Mouse (Mus musculus) granulocyte monocyte progenitor cell, adult 5-6 weeks (primary cell): Measurements from ENCODE around the gene Gnat3. TPM values are rescaled to one million over a fixed set of nuclear protein-coding genes. Genes with fewer than 3 reads are reported as not detected.
A peak's percentile ranks its signal among the peaks of the same experiment; 100 is the strongest.

ENCODE experiments used
- ATAC-seq: replicated peaks from 2 replicates; pipeline ENCODE4 v1.8.0; 2016; ENCODE audit warnings: mild to moderate bottlenecking, moderate TSS enrichment, inconsistent platforms; ENCODE audit not compliant: poor library complexity, severe bottlenecking
- total RNA-seq, 2 experiments: library from RNA; stranded (forward) in 1 of 2; stranded (reverse) in 1 of 2; fragments of 200-712, 200-1000 nt in 1 of 2; fragments of >200 nt in 1 of 2; fragmentation: Nextera tagmentation in 1 of 2; gene quantifications; 2 replicates each; pipeline ENCODE4 v1.2.3; 2014 to 2017

Gnat3 gene
- total RNA-seq, 2 experiments from 2014 or later = not detected

DNA sequence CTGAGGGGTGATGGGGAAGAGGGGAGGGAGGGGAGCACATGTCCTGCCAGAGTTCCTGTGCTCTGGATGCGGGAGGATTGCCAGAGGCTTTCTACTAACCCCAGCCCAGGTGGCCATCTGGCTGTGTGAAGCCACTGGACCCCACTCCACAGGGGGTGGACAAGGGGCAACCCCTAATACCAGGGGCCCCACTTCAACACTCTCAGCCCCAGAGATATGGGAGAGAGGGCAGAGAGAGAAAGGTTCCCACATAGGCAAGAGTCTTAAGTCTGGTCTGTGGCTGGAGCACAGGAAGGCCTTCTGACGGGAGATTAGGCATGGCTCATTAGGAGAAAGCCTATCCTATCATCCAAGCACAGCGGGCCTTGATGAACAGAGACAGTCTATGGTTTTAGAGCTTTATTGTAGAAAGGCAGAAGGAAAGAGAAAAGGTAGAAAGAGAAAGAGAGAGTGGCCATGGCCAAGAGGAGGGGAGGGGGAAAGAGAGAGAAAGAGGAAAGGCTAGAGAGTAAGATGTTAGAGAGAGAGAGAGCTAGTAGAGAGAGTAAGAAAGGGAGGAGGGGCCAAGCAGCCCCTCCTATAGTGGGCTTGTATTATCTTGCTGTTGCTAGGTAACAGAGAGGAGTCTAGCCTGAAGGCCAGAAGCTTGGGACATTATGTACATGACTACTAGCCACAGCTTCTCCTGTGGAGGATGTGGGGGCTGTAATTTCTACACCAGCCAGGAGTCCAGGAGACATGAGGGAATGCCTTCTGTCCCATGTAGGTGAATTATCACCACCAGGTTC is 42.7 kb downstream of the Gnat3 start:
- no peak for ATAC-seq

- ATAC-seq = no peak
These were observed 43.8 kb downstream of the Gnat3 start for GRCm38 (mm10) chr5:18006157-18006556.

DNA sequence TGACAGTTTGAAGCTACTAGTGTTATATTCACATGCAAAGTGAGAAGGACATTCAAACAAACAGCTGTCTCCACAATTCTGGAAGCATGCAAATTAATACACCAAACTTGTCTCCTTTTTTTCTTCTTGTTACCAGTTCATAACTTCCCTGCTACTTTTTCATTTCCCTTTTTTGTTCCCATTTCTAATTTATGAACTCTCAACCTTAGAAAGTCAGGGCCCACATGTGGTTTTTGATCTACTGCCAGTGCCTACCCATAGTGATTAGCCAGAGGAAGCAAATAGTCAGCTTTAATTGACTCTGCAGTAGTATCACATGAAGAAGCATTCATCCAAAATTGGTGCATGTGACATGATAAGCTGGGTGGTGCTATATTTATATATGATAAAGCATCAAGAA is 44.7 kb downstream of the Gnat3 start:
- ATAC-seq = peak; percentile 94

- ATAC-seq = no peak
These were observed 48.0 kb downstream of the Gnat3 start for GRCm38 (mm10) chr5:18010301-18010700.

DNA sequence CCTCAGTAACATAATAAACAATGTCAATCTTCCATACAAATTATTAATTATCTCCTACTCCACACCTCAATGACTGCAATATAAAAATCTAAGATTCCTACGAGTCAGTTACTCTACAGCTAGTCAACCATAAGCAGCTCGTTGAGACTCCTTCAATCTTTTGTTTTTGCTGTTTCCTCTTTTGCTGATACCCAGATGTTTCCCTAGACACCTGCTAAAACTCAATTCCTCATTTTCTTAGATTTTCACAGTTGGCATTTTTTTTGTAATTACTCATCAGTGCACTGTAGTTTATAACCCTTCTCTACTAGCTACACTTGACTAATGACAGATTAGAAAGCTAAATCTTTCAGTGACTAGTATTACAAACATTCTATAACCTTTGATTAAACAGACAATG is 50.8 kb downstream of the Gnat3 start:
- peak; percentile 76 for ATAC-seq

DNA sequence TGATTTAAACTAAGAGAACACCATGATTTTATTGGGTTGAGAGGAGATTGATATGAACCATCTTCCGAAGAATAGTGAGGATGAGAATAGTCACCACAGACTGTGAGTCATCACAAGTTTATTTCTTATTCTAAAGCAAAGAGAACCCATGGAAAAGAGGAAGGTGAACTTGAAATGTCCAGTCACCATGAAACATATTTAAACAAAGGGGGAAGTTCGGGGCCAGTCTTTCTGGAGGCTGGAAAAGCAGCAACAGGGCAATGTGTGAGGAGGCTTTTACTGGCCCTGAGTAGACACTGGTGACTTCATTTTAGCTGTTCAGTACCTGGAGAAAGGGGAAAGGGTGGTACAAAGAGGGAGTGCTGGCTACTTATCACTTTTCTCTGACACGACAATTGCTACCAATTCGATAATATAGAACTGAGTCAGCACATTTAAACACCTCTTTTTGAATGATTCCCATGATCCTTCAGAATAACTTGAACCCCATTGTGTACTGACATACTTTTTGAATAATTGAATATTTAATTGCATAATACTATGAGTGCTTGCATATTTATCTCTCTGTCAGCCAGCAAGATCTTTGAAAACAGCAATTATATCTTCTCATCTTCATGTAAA is 52.0 kb downstream of the Gnat3 start:
- ATAC-seq = peak; percentile 91

DNA sequence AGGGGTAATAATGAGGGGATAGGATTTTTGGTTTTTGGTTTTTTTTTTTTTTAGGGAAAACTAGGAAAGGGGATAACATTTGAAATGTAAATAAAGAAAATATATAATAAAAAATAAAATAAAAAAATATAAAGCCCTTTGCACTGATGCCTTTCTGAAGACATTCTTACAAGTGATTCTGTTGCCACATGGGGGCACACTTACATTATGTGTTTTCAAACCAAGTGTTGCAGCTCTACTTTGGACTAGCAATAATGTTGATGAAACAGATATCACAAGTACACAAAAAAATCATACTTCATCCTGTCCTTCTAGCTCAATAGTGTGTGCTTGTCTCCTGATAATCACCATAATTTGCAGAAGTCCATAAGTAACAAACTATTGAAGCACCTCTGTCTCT is 61.0 kb downstream of the Gnat3 start:
- ATAC-seq = no peak

DNA sequence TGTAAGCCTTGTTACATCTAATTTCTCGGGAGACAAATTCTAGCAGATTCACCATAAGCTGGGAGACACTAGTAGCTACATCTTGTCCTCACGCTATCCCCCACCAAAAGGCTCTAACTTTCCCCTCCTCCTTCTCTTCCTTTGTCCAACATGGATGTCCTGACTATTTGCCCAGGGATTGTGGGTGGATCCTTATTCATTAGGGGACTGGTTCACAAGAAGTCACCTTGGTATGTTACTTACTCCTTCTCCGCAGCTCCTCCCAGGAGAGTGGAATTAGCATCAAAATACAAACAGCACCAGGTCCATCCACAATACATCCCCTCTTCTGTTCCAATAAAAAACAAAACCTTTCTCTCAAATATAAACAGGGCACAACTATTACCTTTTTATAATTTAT is 65.2 kb downstream of the Gnat3 start:
- no peak for ATAC-seq

- ATAC-seq = peak; percentile 30; the same call in 1 of the 2 replicates
These were observed 73.7 kb downstream of the Gnat3 start for GRCm38 (mm10) chr5:18035848-18036638.

- ATAC-seq = peak; percentile 63
These were observed 80.7 kb downstream of the Gnat3 start for GRCm38 (mm10) chr5:18043022-18043421.

DNA sequence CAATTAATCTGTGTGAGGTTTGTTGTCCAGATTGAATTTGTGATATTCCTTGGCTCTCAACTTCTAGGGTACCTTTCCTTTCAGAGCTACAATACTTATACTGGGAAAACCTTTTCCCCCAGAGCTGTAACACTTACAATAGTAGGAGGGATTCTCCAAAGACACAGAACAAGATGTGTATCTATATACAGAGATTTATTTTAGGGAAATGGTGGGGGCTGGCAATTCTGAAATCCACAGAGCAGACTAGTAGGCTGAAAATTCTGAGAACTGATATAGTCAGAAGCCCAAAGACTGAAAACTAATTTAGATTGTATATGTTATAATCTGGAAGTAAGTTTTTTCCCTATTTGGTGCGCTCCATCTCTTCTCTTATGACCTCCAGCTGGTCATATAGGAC is 86.5 kb downstream of the Gnat3 start:
- no peak for ATAC-seq

GRCm38 (mm10) chr5:18055323-18055722 is 93.0 kb downstream of the Gnat3 start:
- no peak for ATAC-seq

Other genes with a start within 250 kb of the Gnat3 start
- not detected in 2 replicates for gene Cd36, start 73.7 kb upstream of the Gnat3 start, total RNA-seq (2014; fragmentation: Nextera tagmentation)
- gene Cd36, start 73.7 kb upstream of the Gnat3 start, total RNA-seq (2017) = not detected in 2 replicates